Mouse (Mus musculus): ENCODE data around the gene Tex46. TPM values are rescaled to one million over a fixed set of nuclear protein-coding genes. Genes with fewer than 3 reads are reported as not detected.

Gene Tex46
- polyA plus RNA-seq, 1 experiment = not detected

DNA sequence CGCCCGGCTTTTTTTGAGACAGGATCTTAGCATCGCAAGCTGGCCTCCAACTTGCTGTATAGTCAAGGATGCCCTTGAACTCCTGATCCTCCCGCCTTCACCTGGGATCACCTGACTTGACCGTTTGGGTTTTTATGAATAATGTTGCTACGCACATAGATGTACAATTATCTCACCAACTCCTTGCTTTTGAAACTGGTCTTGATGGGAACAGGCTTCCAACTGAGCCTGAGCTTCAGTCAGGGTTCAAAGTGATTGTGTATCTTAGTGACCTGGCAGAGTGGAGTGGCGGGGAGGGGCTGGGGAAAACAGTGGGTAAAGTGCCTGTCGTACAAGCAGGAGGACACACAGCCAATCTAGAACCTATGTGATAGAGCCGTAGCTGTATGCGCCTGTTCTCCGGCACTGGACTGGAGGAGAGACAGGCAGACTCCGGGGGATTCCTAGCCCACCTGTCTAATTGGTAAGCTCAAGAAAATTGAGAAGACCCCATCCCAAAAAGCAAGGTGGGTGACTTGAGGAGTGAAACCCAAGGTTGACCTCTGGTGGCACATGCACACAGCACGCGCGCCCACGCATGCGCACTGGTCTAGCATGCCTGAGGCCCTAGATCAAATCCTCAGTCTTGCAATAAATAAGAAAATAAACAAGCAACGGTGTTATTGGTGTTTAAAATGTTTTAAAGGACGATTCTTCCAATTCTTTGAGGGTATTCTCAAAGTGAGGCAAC lies 4.3 kb upstream of the Tex46 start:
- Histone ChIP-seq H3K4me1 (ENCODE audit: control insufficient read depth, insufficient read depth, insufficient read length, low read length) (peaks cover 6% of the 10 kb centered on the region), H3K27ac (replicated peaks; ENCODE audit: low read depth, low read length) (no peak overlapping the region), H3K4me3 (ENCODE audit: insufficient read depth, low read depth, low read length) (no peak overlapping the region)

DNA sequence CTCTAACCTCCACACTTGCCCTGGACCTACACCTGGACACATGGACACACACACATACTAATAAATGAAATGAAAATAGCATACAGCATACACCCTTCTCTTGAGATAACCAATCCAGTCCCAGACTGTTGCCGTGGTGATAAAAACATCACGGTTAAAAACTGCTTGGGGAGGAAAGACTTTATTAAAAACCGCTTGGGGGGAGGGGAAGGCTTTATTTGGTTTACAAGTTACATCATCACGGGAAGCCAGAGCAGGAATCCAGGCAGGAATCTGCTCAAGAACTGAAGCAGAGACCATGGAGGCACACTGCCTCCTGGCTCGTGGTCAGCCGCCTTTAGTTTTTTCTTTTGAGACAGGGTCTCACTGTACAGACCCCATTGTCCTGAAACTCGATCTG lies 3.4 kb downstream of the Tex46 start:
- H3K4me3 ChIP-seq (ENCODE audit: insufficient read depth, low read depth, low read length) = no peak overlapping the region

DNA sequence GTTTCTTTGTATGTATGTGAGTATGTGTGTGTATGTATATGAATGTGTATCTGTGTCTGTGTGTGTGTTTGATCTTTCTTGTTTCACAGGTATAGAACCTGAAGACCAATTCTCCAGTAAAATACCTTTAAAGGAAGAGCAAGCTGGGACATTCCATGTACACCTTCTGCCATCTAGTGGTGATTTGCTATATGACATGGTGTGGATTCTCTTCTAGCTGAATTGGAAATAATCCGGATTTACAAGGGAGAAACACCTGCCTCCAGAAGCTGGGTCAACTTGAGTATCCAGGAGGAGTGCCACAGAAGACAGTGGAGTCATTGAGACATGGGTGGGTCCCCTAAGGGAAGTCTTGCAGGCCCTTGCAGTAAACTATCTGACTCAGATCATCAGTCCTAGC lies 11.1 kb downstream of the Tex46 start:
- Histone ChIP-seq H3K27ac (replicated peaks; ENCODE audit: low read depth, low read length) (no peak overlapping the region), H3K4me3 (ENCODE audit: insufficient read depth, low read depth, low read length) (no peak overlapping the region), H3K4me1 (ENCODE audit: control insufficient read depth, insufficient read depth, insufficient read length, low read length) (no peaks in the 10 kb centered on the region)

More for the DNA sequence above, 3.4 kb downstream of the Tex46 start:
- Histone ChIP-seq H3K4me1 (ENCODE audit: control insufficient read depth, insufficient read depth, insufficient read length, low read length) (no peaks in the 10 kb centered on the region), H3K27ac (replicated peaks; ENCODE audit: low read depth, low read length) (no peak overlapping the region)

GRCm38 (mm10) chr4:136621956-136622355 lies 11.7 kb downstream of the Tex46 start:
- Histone ChIP-seq H3K4me3 (ENCODE audit: insufficient read depth, low read depth, low read length) (no peak overlapping the region), H3K27ac (replicated peaks; ENCODE audit: low read depth, low read length) (no peak overlapping the region), H3K4me1 (ENCODE audit: control insufficient read depth, insufficient read depth, insufficient read length, low read length) (no peaks in the 10 kb centered on the region)

DNA sequence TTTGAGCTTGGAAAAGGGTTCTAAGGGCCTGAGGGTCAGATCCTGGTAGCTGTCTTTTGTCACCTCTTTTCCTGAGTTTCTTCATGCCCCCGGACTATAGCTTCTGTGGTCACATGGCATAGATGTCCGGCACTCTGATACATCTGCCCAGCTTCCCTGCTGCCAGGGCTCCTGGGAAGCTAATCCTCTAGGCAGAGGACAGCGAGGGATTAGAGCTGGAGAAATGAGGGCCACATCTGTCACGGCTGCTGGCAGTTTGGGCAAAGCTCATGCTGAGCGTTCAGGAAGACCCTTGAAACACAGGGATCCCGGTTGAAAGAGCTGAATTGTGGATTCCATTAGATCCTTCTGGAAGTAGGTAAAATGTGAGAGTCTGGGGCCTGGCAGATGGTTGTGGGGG lies 12.2 kb downstream of the Tex46 start, which contains the start of gene Lactbl1:
Gene Lactbl1 (plus strand): TSS at position 234 of the 400 bp plus-strand sequence.
- no peak within 1 kb of the TSS for H3K4me3 ChIP-seq (ENCODE audit: insufficient read depth, low read depth, low read length)
- H3K4me1 ChIP-seq (ENCODE audit: control insufficient read depth, insufficient read depth, insufficient read length, low read length) = no peaks in the 10 kb centered on the region
- no peak within 1 kb of the TSS for H3K27ac ChIP-seq (replicated peaks; ENCODE audit: low read depth, low read length)

DNA sequence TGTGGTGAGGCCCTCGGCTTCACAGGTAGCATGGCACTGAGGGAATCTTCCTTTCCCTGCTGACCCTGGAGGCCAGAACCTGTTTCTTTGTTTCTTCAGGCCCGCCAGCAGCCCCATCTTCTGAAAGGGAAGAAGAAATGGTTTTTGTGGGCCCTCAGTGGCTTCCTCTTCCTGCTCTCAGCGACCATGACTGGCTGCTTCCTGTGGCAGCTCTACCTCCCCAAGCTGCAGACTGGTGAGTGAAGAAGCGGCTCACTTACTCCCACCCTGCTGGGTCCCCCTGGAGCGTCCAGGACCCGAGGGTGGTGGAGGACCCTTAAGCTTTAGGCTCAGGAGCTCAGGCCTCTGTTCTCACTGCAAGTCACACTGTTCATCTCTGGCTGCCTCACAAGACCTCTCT lies 16.4 kb downstream of the Tex46 start:
- Histone ChIP-seq H3K27ac (replicated peaks; ENCODE audit: low read depth, low read length) (no peak overlapping the region), H3K4me1 (ENCODE audit: control insufficient read depth, insufficient read depth, insufficient read length, low read length) (no peaks in the 10 kb centered on the region)

GRCm38 (mm10) chr4:136631237-136631994 lies 21.2 kb downstream of the Tex46 start:
- Histone ChIP-seq H3K4me3 (ENCODE audit: insufficient read depth, low read depth, low read length) (no peak overlapping the region), H3K4me1 (ENCODE audit: control insufficient read depth, insufficient read depth, insufficient read length, low read length) (no peaks in the 10 kb centered on the region), H3K27ac (replicated peaks; ENCODE audit: low read depth, low read length) (no peak overlapping the region)

More for the DNA sequence above, 16.4 kb downstream of the Tex46 start:
- H3K4me3 ChIP-seq (ENCODE audit: insufficient read depth, low read depth, low read length) = no peak overlapping the region

DNA sequence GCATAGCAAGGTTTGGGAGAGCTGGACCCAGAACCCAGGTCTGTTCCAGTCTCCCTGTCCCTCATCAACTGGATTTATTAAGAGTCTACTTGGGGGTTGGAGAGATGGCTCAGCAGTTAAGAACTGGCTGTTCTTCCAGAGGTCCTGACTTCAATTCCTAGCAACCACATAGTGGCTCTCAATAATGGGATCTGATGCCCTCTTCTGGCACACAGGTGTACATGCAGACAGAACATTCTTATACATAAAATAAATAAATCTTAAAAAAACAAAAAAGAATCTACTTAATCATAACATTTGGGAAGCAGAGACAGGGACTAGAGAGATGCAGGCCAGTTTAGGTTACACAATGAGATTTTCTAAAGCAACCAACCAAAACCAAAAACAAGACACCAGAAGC lies 25.8 kb downstream of the Tex46 start:
- no peak overlapping the region for H3K4me3 ChIP-seq (ENCODE audit: insufficient read depth, low read depth, low read length)
- no peaks in the 10 kb centered on the region for H3K4me1 ChIP-seq (ENCODE audit: control insufficient read depth, insufficient read depth, insufficient read length, low read length)

DNA sequence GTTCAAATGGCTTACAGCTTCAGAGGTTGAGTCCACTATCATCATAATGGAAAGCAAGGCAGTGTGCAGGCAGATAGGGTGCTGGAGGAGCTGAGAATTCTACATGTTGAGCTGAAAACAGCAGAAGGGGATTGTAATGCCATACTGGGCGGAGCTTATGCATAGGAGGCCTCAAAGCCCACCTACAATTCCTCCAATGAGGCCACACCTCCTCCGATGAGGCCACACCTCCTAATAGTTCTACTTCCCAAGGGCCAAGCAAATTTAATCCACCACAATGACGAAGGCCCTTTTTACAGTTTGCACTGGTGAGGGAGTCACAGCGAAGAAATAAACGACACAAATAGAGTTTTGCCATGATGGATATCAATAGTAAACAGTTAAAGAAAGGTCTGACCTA lies 26.3 kb downstream of the Tex46 start:
- H3K27ac ChIP-seq (replicated peaks; ENCODE audit: low read depth, low read length) = no peak overlapping the region
- H3K4me3 ChIP-seq (ENCODE audit: insufficient read depth, low read depth, low read length) = no peak overlapping the region
- H3K4me1 ChIP-seq (ENCODE audit: control insufficient read depth, insufficient read depth, insufficient read length, low read length) = no peaks in the 10 kb centered on the region

More for the DNA sequence above, 25.8 kb downstream of the Tex46 start:
- no peak overlapping the region for H3K27ac ChIP-seq (replicated peaks; ENCODE audit: low read depth, low read length)

- Histone ChIP-seq H3K27ac (replicated peaks; ENCODE audit: low read depth, low read length) (no peak overlapping the region), H3K4me3 (ENCODE audit: insufficient read depth, low read depth, low read length) (no peak overlapping the region), H3K4me1 (ENCODE audit: control insufficient read depth, insufficient read depth, insufficient read length, low read length) (no peaks in the 10 kb centered on the region)
Observed at GRCm38 (mm10) chr4:136636983-136637562, 26.8 kb downstream of the Tex46 start.

DNA sequence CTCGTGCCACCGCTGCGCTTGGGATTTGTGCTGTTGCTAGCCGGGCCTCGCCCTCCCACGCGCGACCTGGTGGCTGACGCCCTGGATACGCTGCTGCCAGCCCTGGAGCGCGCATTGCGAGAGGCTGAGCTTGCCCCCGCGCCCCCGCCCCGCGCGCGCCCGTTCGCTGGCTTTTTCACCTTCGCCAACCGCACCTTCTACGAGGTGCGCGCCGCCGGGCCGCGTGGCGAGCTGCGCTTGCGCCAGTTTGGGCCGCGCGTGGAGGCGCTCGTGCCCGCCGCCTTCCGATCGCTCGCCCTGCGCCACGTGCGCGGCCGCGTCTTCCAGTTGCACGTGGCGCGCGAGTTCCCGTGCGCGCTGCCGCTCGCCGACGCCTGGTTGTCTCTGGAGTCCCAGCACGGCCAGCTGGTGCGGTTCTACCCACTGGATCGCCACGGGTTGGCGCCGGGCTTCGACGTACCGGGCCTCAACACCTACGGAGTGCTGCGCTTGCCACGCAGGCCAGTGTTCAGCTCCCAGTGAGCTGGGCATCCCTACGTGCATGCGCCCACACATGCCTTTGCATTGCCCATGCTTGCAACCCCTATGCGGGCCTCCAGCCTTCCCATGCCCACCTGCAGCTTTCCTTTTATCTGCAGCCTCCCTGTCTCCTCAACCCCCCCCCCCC lies 27.5 kb downstream of the Tex46 start:
- H3K4me3 ChIP-seq (ENCODE audit: insufficient read depth, low read depth, low read length) = no peak overlapping the region
- H3K4me1 ChIP-seq (ENCODE audit: control insufficient read depth, insufficient read depth, insufficient read length, low read length) = no peaks in the 10 kb centered on the region
- H3K27ac ChIP-seq (replicated peaks; ENCODE audit: low read depth, low read length) = no peak overlapping the region

DNA sequence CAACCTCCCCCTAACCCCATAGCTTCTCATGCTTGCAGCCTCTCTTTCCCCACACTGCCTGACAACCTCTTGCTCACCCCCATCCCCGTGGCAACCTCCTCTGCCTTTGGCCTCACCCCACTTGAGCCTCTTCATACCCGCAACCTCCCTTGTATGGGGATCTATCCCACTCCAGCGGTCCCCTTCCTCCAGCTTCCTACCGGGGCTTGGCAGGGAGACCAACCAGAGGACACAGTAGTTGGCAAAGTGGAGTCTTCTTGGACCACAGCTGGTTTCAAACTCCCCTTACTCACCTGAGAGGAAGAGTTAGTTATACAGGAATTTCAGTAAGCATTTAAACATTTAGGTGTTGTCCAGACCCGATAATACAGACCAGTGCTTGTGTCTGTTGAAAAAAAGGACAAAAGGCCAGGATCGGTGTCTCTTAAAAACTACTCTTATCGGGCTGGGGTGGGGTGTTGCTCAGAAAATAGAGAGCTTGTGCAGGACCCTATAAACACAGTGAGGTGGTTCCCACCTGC lies 28.1 kb downstream of the Tex46 start:
- H3K4me3 ChIP-seq (ENCODE audit: insufficient read depth, low read depth, low read length) = no peak overlapping the region
- H3K27ac ChIP-seq (replicated peaks; ENCODE audit: low read depth, low read length) = no peak overlapping the region
- no peaks in the 10 kb centered on the region for H3K4me1 ChIP-seq (ENCODE audit: control insufficient read depth, insufficient read depth, insufficient read length, low read length)

DNA sequence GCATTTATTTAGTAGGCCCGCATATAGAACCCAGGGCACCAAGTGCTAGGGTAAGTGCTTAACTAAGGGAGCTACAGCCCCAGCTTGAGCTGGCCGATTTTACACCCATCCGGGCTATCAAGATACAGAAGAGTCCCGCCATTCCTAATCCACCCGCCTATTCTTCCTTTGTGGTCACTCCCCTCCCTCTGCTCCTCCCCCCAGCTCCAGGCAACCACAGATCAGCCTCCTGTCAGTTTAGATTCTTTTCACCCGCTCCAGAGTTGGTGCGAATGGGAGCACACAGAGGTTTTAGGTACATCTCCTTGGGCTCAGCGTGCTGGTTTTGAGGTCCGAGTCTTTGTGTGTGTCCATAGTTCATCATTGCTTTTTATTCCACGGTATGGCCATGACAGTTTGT lies 28.7 kb downstream of the Tex46 start:
- H3K4me3 ChIP-seq (ENCODE audit: insufficient read depth, low read depth, low read length) = no peak overlapping the region
- H3K4me1 ChIP-seq (ENCODE audit: control insufficient read depth, insufficient read depth, insufficient read length, low read length) = no peaks in the 10 kb centered on the region
- H3K27ac ChIP-seq (replicated peaks; ENCODE audit: low read depth, low read length) = no peak overlapping the region

DNA sequence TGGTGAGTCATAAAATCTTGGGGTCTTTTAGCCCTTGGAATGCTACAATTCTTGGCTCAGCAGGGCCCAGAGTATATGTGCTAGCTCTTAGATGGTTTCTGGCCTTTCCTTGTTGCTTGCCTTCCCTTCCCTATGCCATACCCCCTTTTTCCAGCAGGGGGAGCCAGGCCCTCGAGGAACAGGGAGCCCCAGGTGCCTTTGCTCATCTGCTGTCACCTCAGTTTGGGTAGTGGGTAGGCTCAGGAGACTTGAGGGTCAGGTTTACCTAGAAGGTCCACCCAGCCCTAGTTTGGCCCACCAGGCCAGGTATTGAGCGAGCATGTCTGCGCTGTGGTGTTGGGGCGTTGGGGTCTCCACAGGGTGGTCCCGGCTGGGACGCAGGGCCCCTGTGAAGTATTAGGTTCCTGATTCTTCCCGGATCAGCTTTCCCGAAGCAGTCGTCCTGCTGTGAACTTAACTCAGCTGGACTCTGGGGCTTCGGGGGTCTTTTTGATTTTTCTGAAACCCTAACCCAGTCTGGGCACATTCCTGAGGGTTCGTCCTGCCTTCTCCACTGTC lies 38.8 kb downstream of the Tex46 start:
- H3K27ac ChIP-seq (replicated peaks; ENCODE audit: low read depth, low read length) = no peak overlapping the region
- H3K4me3 ChIP-seq (ENCODE audit: insufficient read depth, low read depth, low read length) = no peak overlapping the region
- no peaks in the 10 kb centered on the region for H3K4me1 ChIP-seq (ENCODE audit: control insufficient read depth, insufficient read depth, insufficient read length, low read length)
